Mouse (Mus musculus) embryonic fibroblast, embryonic 13.5 days (primary cell): ENCODE data around the gene Mllt3. TPM values are rescaled to one million over a fixed set of nuclear protein-coding genes. Genes with fewer than 3 reads are reported as not detected.

Source experiments
- H3K27ac ChIP-seq: 2 replicates; pipeline ENCODE4 v1.5.1; 2012; ENCODE audit warnings: low read length, control low read depth, inconsistent platforms; ENCODE audit not compliant: insufficient read depth
- H3K4me1 ChIP-seq: 2 replicates; pipeline ENCODE4 v1.6.1; 2011; ENCODE audit warnings: low read length; ENCODE audit not compliant: control insufficient read depth, insufficient read depth
- H3K4me3 ChIP-seq: 2 replicates; pipeline ENCODE4 v1.5.1; 2011; ENCODE audit warnings: mild to moderate bottlenecking, control low read depth, low read length; ENCODE audit not compliant: insufficient read depth
- CTCF ChIP-seq: IDR thresholded peaks from 2 replicates; pipeline ENCODE4 v1.5.1; 2011; ENCODE audit warnings: mild to moderate bottlenecking, control low read depth, low read length, moderate library complexity, borderline replicate concordance; ENCODE audit not compliant: insufficient read depth
- POLR2A ChIP-seq: IDR thresholded peaks from 2 replicates; pipeline ENCODE4 v1.6.1; 2011; ENCODE audit warnings: low read depth, mild to moderate bottlenecking, control low read depth, low read length, moderate library complexity
- polyA plus RNA-seq: library from polyadenylated mRNA; stranded (reverse); fragments of >200 nt; gene quantifications from 2 replicates; pipeline ENCODE4 v1.2.4, GENCODE M21; 2011; ENCODE audit warnings: low read depth; ENCODE audit not compliant: missing spikeins, insufficient read length

The Mllt3 gene
- polyA plus RNA-seq, 1 experiment, result 42.0 TPM

- H3K4me3 ChIP-seq, result no peak overlapping the region
- 0 out of 2 replicates have a peak, but pooled peaks cover 2% of the 10 kb centered on the region for H3K4me1 ChIP-seq
- peak overlapping the region; percentile 68; the same call in 1 of the 2 replicates for H3K27ac ChIP-seq
- TF ChIP-seq CTCF (no peak), POLR2A (no peak)
These were observed 17.4 kb downstream of the Mllt3 start for GRCm38 (mm10) chr4:88015765-88016164.

- 0 out of 2 replicates have a peak, but pooled peaks cover 2% of the 10 kb centered on the region for H3K4me1 ChIP-seq
- TF ChIP-seq CTCF (no peak), POLR2A (no peak)
- peak overlapping the region; percentile 24; the same call in 1 of the 2 replicates for H3K4me3 ChIP-seq
- peak overlapping the region; percentile 68; the same call in 1 of the 2 replicates for H3K27ac ChIP-seq
These were observed 17.9 kb downstream of the Mllt3 start for GRCm38 (mm10) chr4:88015261-88015660.

- H3K27ac ChIP-seq, result no peak overlapping the region
- H3K4me3 ChIP-seq, result no peak overlapping the region
- no peak for TF ChIP-seq CTCF
- TF ChIP-seq POLR2A, result no peak
- H3K4me1 ChIP-seq, result 0 out of 2 replicates have a peak, but pooled peaks cover under 1% of the 10 kb centered on the region
These were observed 20.4 kb downstream of the Mllt3 start for GRCm38 (mm10) chr4:88012774-88013173.

- TF ChIP-seq CTCF (no peak), POLR2A (no peak)
- H3K27ac ChIP-seq, result no peak overlapping the region
- H3K4me3 ChIP-seq, result no peak overlapping the region
- no peaks in the 10 kb centered on the region for H3K4me1 ChIP-seq
These were observed 21.1 kb downstream of the Mllt3 start for GRCm38 (mm10) chr4:88011870-88012572.

GRCm38 (mm10) chr4:88010441-88010840 is 22.7 kb downstream of the Mllt3 start:
- TF ChIP-seq CTCF, result no peak
- TF ChIP-seq POLR2A, result no peak
- no peaks in the 10 kb centered on the region for H3K4me1 ChIP-seq

GRCm38 (mm10) chr4:88005801-88006200 is 27.4 kb downstream of the Mllt3 start:
- TF ChIP-seq POLR2A (no peak), CTCF (no peak)
- H3K4me1 ChIP-seq, result no peaks in the 10 kb centered on the region
- H3K27ac ChIP-seq, result no peak overlapping the region
- no peak overlapping the region for H3K4me3 ChIP-seq

More at GRCm38 (mm10) chr4:88010441-88010840, 22.7 kb downstream of the Mllt3 start:
- H3K4me3 ChIP-seq, result no peak overlapping the region
- no peak overlapping the region for H3K27ac ChIP-seq

- TF ChIP-seq CTCF (no peak), POLR2A (no peak)
- Histone ChIP-seq H3K27ac (no peak overlapping the region), H3K4me3 (no peak overlapping the region), H3K4me1 (no peaks in the 10 kb centered on the region)
These were observed 29.8 kb downstream of the Mllt3 start for GRCm38 (mm10) chr4:88003159-88003948.

- Histone ChIP-seq H3K27ac (no peak overlapping the region), H3K4me3 (no peak overlapping the region), H3K4me1 (no peaks in the 10 kb centered on the region)
- TF ChIP-seq POLR2A (no peak), CTCF (no peak)
These were observed 41.5 kb downstream of the Mllt3 start for GRCm38 (mm10) chr4:87991710-87992109.

- Histone ChIP-seq H3K4me3 (no peak overlapping the region), H3K4me1 (no peaks in the 10 kb centered on the region), H3K27ac (no peak overlapping the region)
- TF ChIP-seq CTCF (no peak), POLR2A (no peak)
These were observed 42.2 kb downstream of the Mllt3 start for GRCm38 (mm10) chr4:87990940-87991339.

- TF ChIP-seq POLR2A (no peak), CTCF (no peak)
- Histone ChIP-seq H3K27ac (peak overlapping the region; percentile 58), H3K4me3 (no peak overlapping the region), H3K4me1 (peaks cover 8% of the 10 kb centered on the region)
These were observed 47.9 kb downstream of the Mllt3 start for GRCm38 (mm10) chr4:87985281-87985680.
